Mouse (Mus musculus): ENCODE data around the gene Arpin.
A peak's percentile ranks its signal among the peaks of the same experiment; 100 is the strongest.

The Arpin gene

GRCm38 (mm10) chr7:79892576-79893428, 42.4 kb downstream of the Arpin start:
- no peak for DNase-seq (ENCODE audit: low spot score)

- no peak for DNase-seq (ENCODE audit: low spot score)
These were observed 44.5 kb downstream of the Arpin start for GRCm38 (mm10) chr7:79890436-79891221.

- DNase-seq (ENCODE audit: low spot score), result no peak
These were observed 46.6 kb downstream of the Arpin start for GRCm38 (mm10) chr7:79888603-79889002.

GRCm38 (mm10) chr7:79883613-79884334, 51.4 kb downstream of the Arpin start:
- no peak for DNase-seq (ENCODE audit: low spot score)

GRCm38 (mm10) chr7:79881901-79882300, 53.3 kb downstream of the Arpin start:
- no peak for DNase-seq (ENCODE audit: low spot score)

GRCm38 (mm10) chr7:79880998-79881397, 54.2 kb downstream of the Arpin start:
- peak; percentile 9 for DNase-seq (ENCODE audit: low spot score)

GRCm38 (mm10) chr7:79880033-79880432, 55.1 kb downstream of the Arpin start:
- no peak for DNase-seq (ENCODE audit: low spot score)

GRCm38 (mm10) chr7:79878455-79879025, 56.6 kb downstream of the Arpin start:
- DNase-seq (ENCODE audit: low spot score), result no peak
